Mouse (Mus musculus) embryonic facial prominence, embryonic 12.5 days (tissue): ENCODE results near the gene Slc30a9. TPM values are rescaled to one million over a fixed set of nuclear protein-coding genes. Genes with fewer than 3 reads are reported as not detected.
A peak's percentile ranks its signal among the peaks of the same experiment; 100 is the strongest.

ENCODE experiments used
- ATAC-seq: fragments of 200-750 bp; cut with Nextera tagmentation; 2 replicates; pipeline ENCODE4 v1.8.0; 2017; ENCODE audit not compliant: insufficient number of reproducible peaks, insufficient read depth, low FRiP score, low TSS enrichment
- H3K27ac ChIP-seq: fragments of 300-500 bp; sonication (generic); 2 replicates; pipeline ENCODE4 v1.5.1; 2016; ENCODE audit warnings: mild to moderate bottlenecking
- H3K27me3 ChIP-seq: fragments of 300-500 bp; sonication (generic); 2 replicates; pipeline ENCODE4 v1.6.1; 2016; ENCODE audit warnings: mild to moderate bottlenecking, moderate library complexity
- H3K36me3 ChIP-seq: fragments of 300-500 bp; sonication (generic); 2 replicates; pipeline ENCODE4 v1.6.1; 2016; ENCODE audit warnings: mild to moderate bottlenecking
- H3K4me1 ChIP-seq: fragments of 300-500 bp; sonication (generic); 2 replicates; pipeline ENCODE4 v1.6.1; 2016
- H3K4me2 ChIP-seq: fragments of 300-500 bp; sonication (generic); replicated peaks from 2 replicates; pipeline ENCODE4 v1.6.1; 2016; ENCODE audit warnings: mild to moderate bottlenecking, moderate library complexity
- H3K4me3 ChIP-seq: fragments of 300-500 bp; sonication (generic); 2 replicates; pipeline ENCODE4 v1.5.1; 2016; ENCODE audit warnings: mild to moderate bottlenecking
- H3K9ac ChIP-seq: fragments of 300-500 bp; sonication (generic); 2 replicates; pipeline ENCODE4 v1.6.1; 2016; ENCODE audit warnings: mild to moderate bottlenecking, moderate library complexity
- H3K9me3 ChIP-seq: fragments of 300-500 bp; sonication (generic); 2 replicates; pipeline ENCODE4 v1.6.1; 2016; ENCODE audit warnings: mild to moderate bottlenecking, moderate library complexity
- WGBS: fragments of 180-500 bp; shearing (Covaris S2); methylation state at CpG from one replicate; pipeline ENCODE4 v1.1.7; 2016; 5-methylcytosine and 5-hydroxymethylcytosine counted together
- polyA plus RNA-seq: library from polyadenylated mRNA; unstranded; fragments of >200 nt; fragmentation: Nextera tagmentation; extraction: Ambion mirVana; gene quantifications from 2 replicates; pipeline ENCODE4 v1.2.1, GENCODE M21; 2016

Slc30a9 gene
- polyA plus RNA-seq, 1 experiment from 2014 or later: 109 TPM

GRCm38 (mm10) chr5:67324032-67324431 is 17.3 kb downstream of the Slc30a9 start:
- no peak overlapping the region for H3K4me2 ChIP-seq
- H3K9ac ChIP-seq: no peak overlapping the region
- no peak for ATAC-seq

GRCm38 (mm10) chr5:67340811-67341210 is 34.1 kb downstream of the Slc30a9 start:
- Histone ChIP-seq H3K27ac (no peak overlapping the region), H3K9me3 (no peaks in the 10 kb centered on the region), H3K4me2 (no peak overlapping the region), H3K4me3 (no peak overlapping the region), H3K9ac (no peak overlapping the region), H3K36me3 (peaks cover 39% of the 10 kb centered on the region), H3K27me3 (no peaks in the 10 kb centered on the region), H3K4me1 (no peaks in the 10 kb centered on the region)
- no peak for ATAC-seq
- 86% methylated on average over 6 of the region's 6 CpGs for whole genome bisulfite sequencing

More at GRCm38 (mm10) chr5:67324032-67324431, 17.3 kb downstream of the Slc30a9 start:
- H3K27ac ChIP-seq: no peak overlapping the region
- no peak overlapping the region for H3K4me3 ChIP-seq
- no peaks in the 10 kb centered on the region for H3K4me1 ChIP-seq
- no peaks in the 10 kb centered on the region for H3K36me3 ChIP-seq
- H3K9me3 ChIP-seq: no peaks in the 10 kb centered on the region
- 73% methylated on average over 1 of the region's 1 CpGs for WGBS
- H3K27me3 ChIP-seq: no peaks in the 10 kb centered on the region

GRCm38 (mm10) chr5:67347060-67347459 is 40.3 kb downstream of the Slc30a9 start:
- WGBS: 84% methylated on average over 2 of the region's 2 CpGs
- Histone ChIP-seq H3K9me3 (no peaks in the 10 kb centered on the region), H3K4me2 (no peak overlapping the region), H3K27me3 (no peaks in the 10 kb centered on the region), H3K27ac (no peak overlapping the region), H3K4me1 (no peaks in the 10 kb centered on the region), H3K36me3 (peaks cover 56% of the 10 kb centered on the region), H3K4me3 (no peak overlapping the region), H3K9ac (no peak overlapping the region)
- no peak for ATAC-seq

- Histone ChIP-seq H3K27me3 (no peaks in the 10 kb centered on the region), H3K27ac (no peak overlapping the region), H3K36me3 (peaks cover 56% of the 10 kb centered on the region), H3K4me3 (no peak overlapping the region), H3K9me3 (no peaks in the 10 kb centered on the region), H3K4me1 (no peaks in the 10 kb centered on the region), H3K9ac (no peak overlapping the region), H3K4me2 (no peak overlapping the region)
- 73% methylated on average over 10 of the region's 10 CpGs for WGBS
- 0 out of 2 replicates have a peak, but pooled peaks have one; percentile 28 for ATAC-seq
These were observed 42.2 kb downstream of the Slc30a9 start for GRCm38 (mm10) chr5:67348949-67349348.

GRCm38 (mm10) chr5:67362316-67362715 is 55.6 kb downstream of the Slc30a9 start:
- 93% methylated on average over 10 of the region's 10 CpGs for WGBS
- H3K27ac ChIP-seq: no peak overlapping the region
- no peak for ATAC-seq
- no peaks in the 10 kb centered on the region for H3K36me3 ChIP-seq
- H3K4me2 ChIP-seq: no peak overlapping the region
- no peaks in the 10 kb centered on the region for H3K9me3 ChIP-seq
- H3K9ac ChIP-seq: no peak overlapping the region
- no peaks in the 10 kb centered on the region for H3K4me1 ChIP-seq
- H3K4me3 ChIP-seq: no peak overlapping the region
- H3K27me3 ChIP-seq: no peaks in the 10 kb centered on the region

- no peaks in the 10 kb centered on the region for H3K9me3 ChIP-seq
- no peaks in the 10 kb centered on the region for H3K36me3 ChIP-seq
- H3K4me3 ChIP-seq: no peak overlapping the region
- H3K4me2 ChIP-seq: no peak overlapping the region
- no peak overlapping the region for H3K27ac ChIP-seq
- no peaks in the 10 kb centered on the region for H3K27me3 ChIP-seq
- H3K4me1 ChIP-seq: no peaks in the 10 kb centered on the region
- 72% methylated on average over 2 of the region's 2 CpGs for WGBS
- no peak for ATAC-seq
- H3K9ac ChIP-seq: no peak overlapping the region
These were observed 56.2 kb downstream of the Slc30a9 start for GRCm38 (mm10) chr5:67362931-67363330.

GRCm38 (mm10) chr5:67377044-67377621 is 70.4 kb downstream of the Slc30a9 start:
- Histone ChIP-seq H3K4me2 (no peak overlapping the region), H3K4me3 (no peak overlapping the region), H3K9me3 (no peaks in the 10 kb centered on the region), H3K27ac (no peak overlapping the region), H3K4me1 (no peaks in the 10 kb centered on the region), H3K27me3 (no peaks in the 10 kb centered on the region), H3K36me3 (no peaks in the 10 kb centered on the region), H3K9ac (no peak overlapping the region)
- WGBS: 80% methylated on average over 8 of the region's 8 CpGs
- no peak for ATAC-seq

GRCm38 (mm10) chr5:67381690-67382089 is 74.9 kb downstream of the Slc30a9 start:
- ATAC-seq: no peak

GRCm38 (mm10) chr5:67382556-67382955 is 75.8 kb downstream of the Slc30a9 start:
- Histone ChIP-seq H3K4me1 (no peaks in the 10 kb centered on the region), H3K9ac (no peak overlapping the region), H3K27ac (no peak overlapping the region), H3K4me2 (no peak overlapping the region), H3K27me3 (no peaks in the 10 kb centered on the region), H3K4me3 (no peak overlapping the region), H3K9me3 (no peaks in the 10 kb centered on the region), H3K36me3 (no peaks in the 10 kb centered on the region)
- ATAC-seq: no peak
- WGBS: 73% methylated on average over 7 of the region's 7 CpGs

More at GRCm38 (mm10) chr5:67381690-67382089, 74.9 kb downstream of the Slc30a9 start:
- H3K27me3 ChIP-seq: no peaks in the 10 kb centered on the region
- H3K4me3 ChIP-seq: no peak overlapping the region
- H3K9ac ChIP-seq: no peak overlapping the region
- H3K36me3 ChIP-seq: no peaks in the 10 kb centered on the region
- 82% methylated on average over 2 of the region's 2 CpGs for WGBS
- no peaks in the 10 kb centered on the region for H3K9me3 ChIP-seq
- no peak overlapping the region for H3K4me2 ChIP-seq
- H3K4me1 ChIP-seq: no peaks in the 10 kb centered on the region
- H3K27ac ChIP-seq: no peak overlapping the region

- no peak overlapping the region for H3K4me2 ChIP-seq
- WGBS: 91% methylated on average over 6 of the region's 6 CpGs
- H3K4me3 ChIP-seq: no peak overlapping the region
- H3K9ac ChIP-seq: no peak overlapping the region
- H3K4me1 ChIP-seq: no peaks in the 10 kb centered on the region
- H3K9me3 ChIP-seq: no peaks in the 10 kb centered on the region
- no peaks in the 10 kb centered on the region for H3K27me3 ChIP-seq
- no peaks in the 10 kb centered on the region for H3K36me3 ChIP-seq
- H3K27ac ChIP-seq: no peak overlapping the region
- ATAC-seq: no peak
These were observed 87.2 kb downstream of the Slc30a9 start for GRCm38 (mm10) chr5:67393951-67394350.

GRCm38 (mm10) chr5:67395211-67395851 is 88.6 kb downstream of the Slc30a9 start:
- 87% methylated on average over 11 of the region's 11 CpGs for WGBS

GRCm38 (mm10) chr5:67397186-67397585 is 90.4 kb downstream of the Slc30a9 start:
- no peaks in the 10 kb centered on the region for H3K36me3 ChIP-seq
- no peak overlapping the region for H3K4me3 ChIP-seq
- no peaks in the 10 kb centered on the region for H3K9me3 ChIP-seq
- no peak overlapping the region for H3K4me2 ChIP-seq
- ATAC-seq: peak; percentile 22; the same call in 1 of the 2 replicates
- H3K27me3 ChIP-seq: no peaks in the 10 kb centered on the region
- no peaks in the 10 kb centered on the region for H3K4me1 ChIP-seq
- no peak overlapping the region for H3K9ac ChIP-seq
- no peak overlapping the region for H3K27ac ChIP-seq
- WGBS: 43% methylated on average over 14 of the region's 14 CpGs

More at GRCm38 (mm10) chr5:67395211-67395851, 88.6 kb downstream of the Slc30a9 start:
- H3K4me2 ChIP-seq: no peak overlapping the region
- no peaks in the 10 kb centered on the region for H3K36me3 ChIP-seq
- no peak for ATAC-seq
- no peak overlapping the region for H3K9ac ChIP-seq
- H3K27ac ChIP-seq: no peak overlapping the region
- H3K4me3 ChIP-seq: no peak overlapping the region
- H3K4me1 ChIP-seq: no peaks in the 10 kb centered on the region
- H3K27me3 ChIP-seq: no peaks in the 10 kb centered on the region
- no peaks in the 10 kb centered on the region for H3K9me3 ChIP-seq
